Mouse (Mus musculus) cortical plate, adult 2 months (tissue): ENCODE data around the gene Slit1.

Experiments
- CTCF ChIP-seq: fragments of 200-500 bp; IDR thresholded peaks from 2 replicates; pipeline ENCODE4 v1.5.1; 2011; ENCODE audit warnings: mild to moderate bottlenecking, control low read depth, low read length; ENCODE audit not compliant: insufficient read depth; ENCODE audit errors: extremely low read depth
- POLR2A ChIP-seq: fragments of 200-500 bp; IDR thresholded peaks from 2 replicates; pipeline ENCODE4 v1.6.1; 2011; ENCODE audit warnings: mild to moderate bottlenecking, low read length, control low read depth; ENCODE audit not compliant: insufficient read depth; ENCODE audit errors: extremely low read depth

DNA sequence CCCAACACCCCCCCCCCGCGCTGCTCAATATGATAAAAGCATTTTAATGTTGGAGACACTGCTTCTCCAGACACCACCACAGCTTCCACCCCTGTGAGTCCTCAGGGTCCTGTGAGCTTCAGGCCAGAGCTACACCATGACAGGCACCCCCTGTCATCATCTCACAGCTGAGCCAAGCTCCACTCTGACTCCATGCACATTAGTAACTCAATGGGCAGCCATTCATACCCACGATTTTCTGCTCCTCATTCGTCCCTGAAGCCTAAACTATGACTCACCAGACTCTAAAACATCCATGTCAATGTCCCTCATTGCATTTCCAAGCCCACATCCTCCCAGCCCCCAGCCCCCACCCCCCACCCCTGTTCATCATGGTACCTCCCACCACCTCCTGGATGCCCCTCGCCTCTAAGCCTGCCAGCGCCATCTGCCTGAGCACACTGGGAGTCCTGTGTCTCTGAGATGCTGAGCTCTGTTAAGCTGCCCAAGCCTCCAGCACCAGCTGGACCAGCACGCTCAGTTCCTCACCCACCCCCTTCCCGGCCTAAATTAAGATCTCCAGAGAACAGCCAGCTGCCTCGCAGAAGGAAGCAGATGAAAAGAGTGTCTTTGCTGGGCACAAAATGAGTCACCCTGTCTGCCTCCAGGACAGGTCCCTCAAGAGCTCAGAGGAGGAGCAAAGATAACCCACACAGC lies 46.2 kb downstream of the Slit1 start:
- peak; percentile 42 for TF ChIP-seq CTCF
- TF ChIP-seq POLR2A = no peak
